ENCODE assay signal across 25 mouse cellular contexts in genomic region chr13:73132746-73133145, GRCm38 (mm10).
"Had no signal": no experiment of that assay in that cellular context is flagged by ENCODE, and none has a peak within 500 bp of the region (broad histone marks: within the 10 kb centered on the region; RNA-seq: fewer than 3 reads in every experiment).

No protein-coding gene starts in this region.

- H3K27me3 ChIP-seq: heart, embryonic 13.5 days; hindbrain, embryonic 15.5 days; limb, embryonic 13.5 days; limb, embryonic 15.5 days had no signal

- H3K4me2 ChIP-seq: heart, embryonic 11.5 days; heart, embryonic 13.5 days; heart, embryonic 15.5 days; hindbrain, embryonic 13.5 days; hindbrain, embryonic 15.5 days; kidney, embryonic 15.5 days; limb, embryonic 13.5 days; limb, embryonic 15.5 days had no signal

- H3K27ac ChIP-seq: gastrocnemius, adult 2 months; heart, embryonic 13.5 days; heart, embryonic 15.5 days; hindbrain, embryonic 13.5 days; hindbrain, embryonic 15.5 days; hindbrain, postnatal 0 days; kidney, embryonic 15.5 days; kidney, postnatal 0 days; limb, embryonic 13.5 days; limb, embryonic 15.5 days had no signal

- H3K9ac ChIP-seq: heart, embryonic 13.5 days; heart, embryonic 15.5 days; hindbrain, embryonic 13.5 days; hindbrain, embryonic 15.5 days; kidney, embryonic 15.5 days; limb, embryonic 13.5 days; limb, embryonic 15.5 days had no signal

- H3K4me3 ChIP-seq: gastrocnemius, adult 2 months; heart, embryonic 13.5 days; heart, embryonic 15.5 days; hindbrain, embryonic 13.5 days; hindbrain, embryonic 15.5 days; kidney, embryonic 15.5 days; limb, embryonic 13.5 days; limb, embryonic 15.5 days had no signal

- ATAC-seq: hindbrain, postnatal 0 days; intestine, embryonic 16.5 days had no signal

- H3K4me1 ChIP-seq: heart, embryonic 13.5 days; heart, embryonic 15.5 days; hindbrain, embryonic 15.5 days; kidney, embryonic 15.5 days; limb, embryonic 13.5 days; limb, embryonic 15.5 days had no signal

- H3K36me3 ChIP-seq: heart, embryonic 13.5 days; heart, embryonic 15.5 days; hindbrain, embryonic 13.5 days; hindbrain, embryonic 15.5 days; kidney, embryonic 15.5 days; limb, embryonic 13.5 days; limb, embryonic 15.5 days had no signal

- DNase-seq: gastrocnemius, adult 2 months; gastrocnemius, postnatal 10 days; gastrocnemius, postnatal 25 days; heart, adult 18-20 months; heart, postnatal 14 days; heart, postnatal 36 days; kidney, adult 11 months; kidney, adult 2 months; kidney, adult 9 months; kidney, postnatal 14 days; kidney, postnatal 36 days; layer of hippocampus, adult 9-11 months; layer of hippocampus, postnatal 36 days; left cerebral cortex, postnatal 4 days had no signal

- H3K9me3 ChIP-seq: heart, embryonic 13.5 days; kidney, embryonic 15.5 days; limb, embryonic 13.5 days; limb, embryonic 15.5 days had no signal
